Mouse (Mus musculus) adrenal gland, postnatal 10 days (tissue): ENCODE data around the gene Tbc1d22a. TPM values are rescaled to one million over a fixed set of nuclear protein-coding genes. Genes with fewer than 3 reads are reported as not detected.
"Not testable (repeated sequence)": the region's sequence is repeated elsewhere in the genome, so short reads cannot be mapped to it uniquely, and the experiment has no call there.

ENCODE experiments used
- DNase-seq: peaks from one replicate; pipeline ENCODE4 v3.0.0; 2021; ENCODE audit warnings: mixed read lengths
- total RNA-seq, 2 experiments: library from RNA; stranded (reverse); gene quantifications; 2 replicates each; pipeline ENCODE4 v1.2.3; 2021

The Tbc1d22a gene
- total RNA-seq, 2 experiments from 2014 or later: 26.2 to 31.6 TPM

GRCm38 (mm10) chr15:86203292-86203793 lies 10.9 kb upstream of the Tbc1d22a start:
- peak; percentile 6 for DNase-seq

- DNase-seq: peak; percentile 75
These were observed 10.2 kb upstream of the Tbc1d22a start for GRCm38 (mm10) chr15:86203942-86204561.

- DNase-seq: peak; percentile 77
These were observed 9.0 kb upstream of the Tbc1d22a start for GRCm38 (mm10) chr15:86205300-86205699.

- DNase-seq: no peak
These were observed 7.9 kb upstream of the Tbc1d22a start for GRCm38 (mm10) chr15:86206385-86206784.

GRCm38 (mm10) chr15:86212193-86212592 lies 2.1 kb upstream of the Tbc1d22a start:
- DNase-seq: not testable (repeated sequence)

- no peak for DNase-seq
These were observed 416 bp downstream of the Tbc1d22a start for GRCm38 (mm10) chr15:86214549-86215201.

- DNase-seq: not testable (repeated sequence)
These were observed 2.4 kb downstream of the Tbc1d22a start for GRCm38 (mm10) chr15:86216641-86217040.

- DNase-seq: no peak
These were observed 5.4 kb downstream of the Tbc1d22a start for GRCm38 (mm10) chr15:86219534-86220228.

GRCm38 (mm10) chr15:86220229-86220630 lies 6.0 kb downstream of the Tbc1d22a start:
- peak; percentile 57 for DNase-seq

GRCm38 (mm10) chr15:86220715-86221114 lies 6.5 kb downstream of the Tbc1d22a start:
- DNase-seq: no peak

GRCm38 (mm10) chr15:86221369-86221768 lies 7.1 kb downstream of the Tbc1d22a start:
- no peak for DNase-seq

- not testable (repeated sequence) for DNase-seq
These were observed 7.6 kb downstream of the Tbc1d22a start for GRCm38 (mm10) chr15:86221901-86222300.

GRCm38 (mm10) chr15:86224972-86225551 lies 10.8 kb downstream of the Tbc1d22a start:
- DNase-seq: no peak

- DNase-seq: no peak
These were observed 12.0 kb downstream of the Tbc1d22a start for GRCm38 (mm10) chr15:86226221-86226620.

- DNase-seq: no peak
These were observed 12.7 kb downstream of the Tbc1d22a start for GRCm38 (mm10) chr15:86226968-86227367.

- DNase-seq: peak; percentile 69
These were observed 13.9 kb downstream of the Tbc1d22a start for GRCm38 (mm10) chr15:86228186-86228585.

GRCm38 (mm10) chr15:86229088-86229487 lies 14.8 kb downstream of the Tbc1d22a start:
- no peak for DNase-seq

GRCm38 (mm10) chr15:86229623-86230022 lies 15.4 kb downstream of the Tbc1d22a start:
- DNase-seq: no peak

- no peak for DNase-seq
These were observed 16.9 kb downstream of the Tbc1d22a start for GRCm38 (mm10) chr15:86231170-86231569.

GRCm38 (mm10) chr15:86231831-86232512 lies 17.7 kb downstream of the Tbc1d22a start:
- peak; percentile 42 for DNase-seq

- DNase-seq: no peak
These were observed 19.7 kb downstream of the Tbc1d22a start for GRCm38 (mm10) chr15:86234001-86234400.
